Mouse (Mus musculus) frontal cortex, adult 2 months (tissue): ENCODE measurements around the gene Tapbp. TPM values are rescaled to one million over a fixed set of nuclear protein-coding genes. Genes with fewer than 3 reads are reported as not detected.
"Not testable (repeated sequence)": the region's sequence is repeated elsewhere in the genome, so short reads cannot be mapped to it uniquely, and the experiment has no call there.

Experiments
- DNase-seq, 2 experiments: peaks; one replicate each; pipeline ENCODE4 v3.0.0; 2022; ENCODE audit warnings: low spot score in 1 of 2; ENCODE audit errors: extremely low spot score in 1 of 2
- polyA plus RNA-seq: library from polyadenylated mRNA; depleted of rRNA; stranded (reverse); fragments of >200 nt; gene quantifications from 2 replicates; pipeline ENCODE4 v1.2.3, GENCODE M21; 2012

Gene Tapbp
- polyA plus RNA-seq, 1 experiment = 28.5 TPM

DNA sequence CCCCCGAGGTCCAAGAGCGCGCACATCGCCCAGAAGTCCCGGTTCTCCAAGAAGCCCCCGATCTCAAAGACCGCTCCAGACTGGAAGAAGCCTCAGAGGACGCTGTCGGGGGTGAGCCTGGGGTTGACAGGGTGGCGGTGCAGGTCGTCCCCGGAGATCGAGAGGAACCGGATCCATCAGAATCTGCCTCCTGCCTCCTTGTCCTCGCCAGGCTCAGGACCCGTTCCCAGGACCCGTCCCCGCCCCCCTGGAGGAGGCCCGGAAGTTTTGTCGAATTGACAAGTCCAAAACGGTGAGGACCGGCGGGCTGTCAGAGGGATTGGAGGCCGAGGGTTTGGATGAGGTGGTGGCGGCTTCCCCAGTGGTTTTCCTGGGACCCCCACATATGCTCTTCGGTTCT lies 25.3 kb downstream of the Tapbp start:
- DNase-seq = no peak

DNA sequence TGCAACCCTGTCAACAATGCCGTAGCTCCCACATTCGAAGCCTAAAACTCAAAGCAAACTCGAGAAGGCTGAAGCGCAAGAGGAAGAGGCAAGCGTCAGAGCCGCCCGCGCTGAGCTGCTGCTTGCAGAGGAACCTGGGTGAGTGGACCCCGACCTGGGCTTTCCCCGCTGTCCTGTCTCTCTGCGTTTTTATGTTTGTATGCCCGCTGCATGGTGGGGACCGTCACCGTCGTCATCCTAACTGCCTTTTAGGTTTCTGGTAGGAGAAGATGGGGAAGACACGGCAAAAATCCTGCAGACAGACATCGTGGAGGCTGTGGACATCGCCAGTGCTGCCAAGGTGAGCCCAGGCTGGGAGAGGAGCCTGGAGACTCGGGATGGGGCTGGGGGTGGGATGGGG lies 25.7 kb downstream of the Tapbp start:
- DNase-seq = no peak

DNA sequence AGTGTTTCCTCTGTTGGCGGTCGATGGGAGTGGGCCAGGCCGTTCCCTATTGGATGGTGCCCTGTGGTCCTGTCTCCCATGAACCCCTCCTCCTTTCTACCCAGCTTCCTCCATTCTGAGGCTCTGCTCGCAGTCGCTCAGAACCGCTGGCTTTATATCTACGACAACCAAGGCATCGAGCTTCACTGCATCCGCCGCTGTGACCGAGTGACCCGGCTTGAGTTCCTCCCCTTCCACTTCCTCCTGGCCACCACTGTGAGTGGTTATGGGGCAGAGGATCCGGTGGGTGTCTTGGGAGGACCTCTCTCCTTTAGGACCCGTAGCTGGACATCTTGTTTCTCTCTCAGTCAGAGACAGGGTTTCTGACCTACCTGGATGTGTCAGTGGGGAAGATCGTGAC lies 27.8 kb downstream of the Tapbp start:
- no peak for DNase-seq

DNA sequence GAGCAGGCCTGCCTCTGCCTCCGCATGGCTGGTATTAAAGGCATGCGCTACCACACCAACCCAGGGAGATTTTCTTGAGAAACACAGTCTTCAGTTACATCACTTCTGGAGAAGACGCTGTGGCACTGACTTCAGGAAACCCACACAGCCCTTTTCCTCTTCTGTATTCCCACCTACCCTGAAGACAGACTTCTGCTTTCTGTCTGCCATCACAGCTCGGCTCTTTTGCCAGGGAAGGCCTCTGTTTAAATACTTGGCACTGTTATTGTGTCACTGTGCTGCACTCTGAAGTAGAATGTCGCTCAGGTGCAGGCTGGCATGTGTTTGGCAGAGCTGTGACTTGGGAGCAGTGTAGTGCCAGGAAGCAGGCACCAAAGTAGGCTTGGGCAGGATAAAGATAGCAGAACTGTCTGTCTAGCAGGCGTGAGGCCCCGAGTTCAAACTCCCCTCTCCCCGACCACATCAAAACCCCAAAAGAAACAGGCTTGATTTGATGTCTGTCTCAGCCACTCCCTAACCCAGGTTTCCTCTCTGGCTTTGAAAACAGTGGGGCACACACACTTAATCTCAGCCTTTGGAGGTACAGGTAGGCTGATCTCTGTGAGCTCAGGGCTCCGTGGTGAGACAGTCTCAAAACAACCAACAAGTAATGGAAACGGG lies 31.9 kb downstream of the Tapbp start:
- DNase-seq = peak in 1 of 2 experiments; percentile 31

DNA sequence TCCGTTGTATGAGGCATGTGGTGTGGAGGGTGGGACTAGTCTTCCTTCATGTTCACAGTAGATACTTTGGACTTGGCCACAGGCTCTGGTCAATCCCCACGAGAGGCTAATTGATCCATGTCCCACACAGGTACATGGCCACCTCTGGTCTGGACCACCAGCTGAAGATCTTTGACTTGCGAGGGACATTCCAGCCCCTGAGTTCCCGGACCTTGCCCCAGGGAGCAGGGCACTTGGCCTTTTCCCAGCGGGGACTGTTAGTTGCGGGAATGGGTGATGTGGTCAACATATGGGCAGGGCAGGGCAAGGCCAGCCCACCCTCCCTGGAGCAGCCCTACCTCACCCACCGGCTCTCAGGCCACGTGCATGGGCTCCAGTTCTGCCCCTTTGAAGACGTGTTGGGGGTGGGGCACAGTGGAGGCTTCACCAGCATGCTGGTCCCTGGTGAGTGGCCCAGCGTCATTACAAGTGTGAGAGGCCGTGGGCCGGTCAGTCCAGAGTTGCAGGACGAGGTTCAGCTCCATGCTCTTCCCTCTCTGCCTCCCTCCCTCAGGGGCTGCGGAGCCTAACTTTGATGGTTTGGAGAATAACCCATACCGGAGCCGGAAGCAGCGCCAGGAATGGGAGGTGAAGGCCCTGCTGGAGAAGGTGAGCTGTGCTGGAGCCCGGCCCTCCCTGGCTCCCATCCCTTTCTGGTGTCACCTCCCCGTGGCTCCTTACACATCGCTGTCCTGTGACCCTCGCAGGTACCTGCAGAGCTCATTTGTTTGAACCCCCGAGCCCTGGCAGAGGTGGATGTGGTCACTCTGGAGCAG lies 32.6 kb downstream of the Tapbp start:
- no peak for DNase-seq

DNA sequence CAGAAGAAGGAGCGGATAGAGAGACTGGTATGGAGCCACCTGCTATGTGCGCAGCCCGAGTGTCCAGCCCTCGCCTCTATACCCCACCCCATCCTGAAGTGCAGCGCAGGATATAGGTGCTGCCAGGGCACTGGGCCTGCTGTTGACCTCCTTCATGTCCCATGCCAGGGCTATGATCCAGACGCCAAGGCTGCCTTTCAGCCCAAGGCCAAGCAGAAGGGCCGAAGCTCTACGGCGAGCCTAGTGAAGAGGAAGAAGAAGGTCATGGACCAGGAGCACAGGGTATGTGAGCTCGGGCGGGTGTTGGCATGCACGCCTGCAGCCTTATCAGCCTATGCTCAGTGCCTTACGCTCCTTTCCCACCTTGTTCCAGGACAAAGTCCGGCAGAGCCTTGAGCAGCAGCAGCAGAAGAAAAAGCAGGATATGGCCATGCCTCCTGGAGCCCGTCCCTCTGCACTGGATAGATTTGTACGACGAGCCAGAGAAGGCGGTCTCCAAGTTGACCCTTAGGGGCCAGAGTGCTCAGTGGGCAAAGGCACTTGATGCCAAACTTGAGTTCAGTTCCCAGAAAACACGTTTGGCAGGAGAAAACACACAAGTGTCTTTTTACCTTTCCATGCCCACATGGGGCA lies 33.3 kb downstream of the Tapbp start:
- DNase-seq = no peak

DNA sequence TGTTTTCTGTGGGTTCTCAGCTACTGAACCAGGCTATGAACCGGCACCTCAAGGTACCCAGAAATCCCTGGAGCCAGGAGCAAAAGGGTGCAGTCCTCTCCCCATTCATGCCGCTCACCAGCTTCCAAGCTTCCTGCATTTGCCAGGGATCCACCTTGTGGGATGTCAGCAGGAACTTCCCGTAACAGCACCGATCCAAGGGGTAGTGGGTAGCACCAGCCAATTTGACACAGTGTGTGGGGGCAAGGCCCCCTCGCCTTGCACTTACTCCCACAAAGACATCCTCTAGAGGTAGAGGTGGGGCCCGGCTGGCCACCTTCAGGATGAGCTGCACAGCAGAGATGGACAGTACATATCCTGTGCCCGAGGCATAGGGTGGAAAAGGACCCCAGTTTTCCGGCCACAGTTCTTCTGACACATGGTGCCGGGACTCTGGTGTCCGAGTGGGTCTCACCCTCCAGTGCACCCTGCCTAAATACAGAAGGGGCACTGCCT lies 34.5 kb downstream of the Tapbp start:
- DNase-seq = no peak

DNA sequence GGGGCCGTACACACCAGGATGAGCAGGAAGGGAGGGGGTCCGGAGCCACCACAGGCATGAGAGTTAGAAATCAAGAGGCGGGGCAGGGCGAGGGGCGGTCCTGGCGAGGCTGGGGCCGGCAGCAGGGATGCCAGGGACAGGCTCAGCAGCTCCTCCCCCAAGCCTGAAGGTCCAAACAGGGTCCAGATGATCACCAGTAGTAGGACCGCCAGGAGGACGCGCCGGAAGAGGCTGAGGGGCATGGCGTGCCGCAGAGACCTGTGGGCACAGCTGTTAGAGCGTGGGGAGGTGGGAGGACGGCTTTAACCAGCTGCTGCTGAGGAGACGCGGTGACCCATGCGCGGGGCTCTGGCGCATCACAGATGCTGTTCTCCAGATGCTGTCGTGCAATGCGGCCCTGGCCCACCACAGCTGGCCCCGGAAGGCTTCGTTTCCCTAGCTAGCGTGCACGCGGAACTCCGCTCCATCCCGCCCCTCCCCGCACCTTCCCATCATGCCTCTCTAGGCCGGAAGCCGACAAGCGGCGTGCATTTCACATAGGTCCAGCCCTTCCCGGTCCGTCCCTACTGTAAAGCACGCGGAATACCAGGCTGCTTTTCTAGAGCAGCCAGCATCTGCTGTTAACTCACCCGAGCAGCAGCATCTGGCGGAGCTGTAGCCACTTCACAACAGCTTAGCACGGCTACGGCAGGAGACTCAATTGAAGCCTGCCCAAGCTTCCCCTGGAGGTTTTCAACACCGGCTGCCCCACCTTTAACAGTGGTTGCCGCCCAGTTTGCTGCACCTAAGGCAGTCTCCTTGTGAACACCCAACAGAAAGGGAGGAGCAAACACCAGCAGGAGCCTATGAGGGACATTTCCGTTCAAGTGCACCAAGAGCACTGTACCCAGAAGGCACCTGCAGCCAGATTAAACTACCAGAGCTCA lies 35.6 kb downstream of the Tapbp start, which contains the start of gene B3galt4:
Gene B3galt4, minus strand, starts transcription at position 468 of the 926 bp plus-strand sequence.
- DNase-seq = peak in 1 of 2 experiments; percentile 82

DNA sequence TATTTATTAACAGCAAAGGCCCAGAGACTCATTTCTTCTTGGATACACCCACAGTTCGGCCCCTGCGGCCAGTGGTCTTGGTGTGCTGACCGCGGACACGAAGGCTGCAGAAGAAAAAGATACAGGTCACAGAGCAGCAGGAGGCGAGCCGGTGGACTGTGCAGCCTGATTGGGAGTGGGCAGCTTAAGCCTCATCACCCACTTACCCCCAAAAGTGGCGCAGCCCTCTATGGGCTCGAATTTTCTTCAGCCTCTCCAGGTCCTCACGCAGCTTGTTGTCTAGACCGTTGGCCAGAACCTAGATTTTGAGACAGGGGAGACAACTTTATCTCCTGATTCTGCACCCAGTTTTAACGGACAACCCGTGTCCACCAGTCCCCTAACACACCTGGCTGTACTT lies 36.3 kb downstream of the Tapbp start:
- DNase-seq = not testable (repeated sequence)

DNA sequence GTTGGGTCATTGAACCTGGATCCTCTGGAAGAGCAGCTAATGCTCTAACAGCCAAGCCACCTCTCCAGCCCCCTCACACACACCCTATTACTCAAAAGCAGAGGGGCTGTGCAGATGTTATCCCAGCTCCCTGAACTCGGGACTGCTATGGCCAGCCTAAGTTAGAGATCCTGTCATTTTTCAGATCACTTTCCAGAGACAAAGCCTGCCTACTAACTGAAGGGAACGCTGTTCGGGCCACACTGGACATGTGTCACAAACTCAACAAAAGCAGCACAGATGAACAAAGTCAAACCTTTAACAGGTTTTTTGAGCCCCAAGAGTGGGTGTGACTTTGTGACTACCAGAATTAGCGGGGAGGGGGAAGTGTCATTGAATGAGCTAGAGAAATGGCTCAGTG lies 37.2 kb downstream of the Tapbp start:
- no peak for DNase-seq

DNA sequence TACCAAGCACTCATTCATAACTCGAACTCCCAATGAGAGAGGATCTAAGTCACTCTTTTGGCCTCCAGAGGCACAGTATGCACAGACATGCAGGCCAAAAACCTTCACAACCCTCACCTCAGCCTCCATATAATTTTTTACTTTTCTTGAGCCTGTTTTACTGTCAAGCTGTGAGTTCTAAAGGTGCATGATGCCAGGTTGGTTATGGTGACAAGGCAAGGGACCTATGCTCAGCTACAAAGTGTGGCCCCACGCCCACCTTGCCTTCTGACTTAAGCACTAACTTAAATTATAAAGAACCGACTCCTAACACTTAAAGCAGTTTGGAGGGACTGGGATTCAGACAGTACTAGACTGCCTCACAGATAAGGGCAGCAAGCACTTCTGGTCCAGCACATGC lies 37.6 kb downstream of the Tapbp start:
- DNase-seq = no peak

DNA sequence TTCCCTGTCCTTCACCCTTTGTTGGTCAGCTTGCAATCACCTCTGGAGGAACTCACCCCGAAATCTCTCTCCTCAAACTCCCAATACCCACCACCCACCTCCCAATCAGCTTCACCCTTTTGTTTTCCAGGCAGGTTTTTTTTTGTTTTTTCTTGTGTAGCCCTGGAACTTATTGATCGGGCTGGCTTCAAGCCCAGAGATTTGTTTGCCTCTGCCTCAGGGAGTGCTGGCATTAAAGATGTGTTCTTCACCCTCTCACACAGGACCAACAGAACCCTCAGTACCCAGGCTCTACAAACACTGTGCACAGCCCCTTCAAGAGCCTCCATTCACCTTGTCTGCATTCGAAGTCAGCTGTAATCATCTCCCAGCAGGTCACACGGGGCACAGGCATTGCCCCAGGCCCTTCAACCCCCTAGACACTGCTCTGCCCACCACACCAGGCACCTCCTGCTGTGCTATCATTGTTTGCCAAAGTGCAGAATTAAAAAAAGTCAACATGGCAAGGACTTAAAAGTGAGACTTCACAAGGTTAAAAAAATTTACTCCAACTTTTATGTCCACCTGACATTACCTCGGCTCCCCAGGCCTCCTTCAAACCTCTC lies 38.4 kb downstream of the Tapbp start:
- no peak for DNase-seq

DNA sequence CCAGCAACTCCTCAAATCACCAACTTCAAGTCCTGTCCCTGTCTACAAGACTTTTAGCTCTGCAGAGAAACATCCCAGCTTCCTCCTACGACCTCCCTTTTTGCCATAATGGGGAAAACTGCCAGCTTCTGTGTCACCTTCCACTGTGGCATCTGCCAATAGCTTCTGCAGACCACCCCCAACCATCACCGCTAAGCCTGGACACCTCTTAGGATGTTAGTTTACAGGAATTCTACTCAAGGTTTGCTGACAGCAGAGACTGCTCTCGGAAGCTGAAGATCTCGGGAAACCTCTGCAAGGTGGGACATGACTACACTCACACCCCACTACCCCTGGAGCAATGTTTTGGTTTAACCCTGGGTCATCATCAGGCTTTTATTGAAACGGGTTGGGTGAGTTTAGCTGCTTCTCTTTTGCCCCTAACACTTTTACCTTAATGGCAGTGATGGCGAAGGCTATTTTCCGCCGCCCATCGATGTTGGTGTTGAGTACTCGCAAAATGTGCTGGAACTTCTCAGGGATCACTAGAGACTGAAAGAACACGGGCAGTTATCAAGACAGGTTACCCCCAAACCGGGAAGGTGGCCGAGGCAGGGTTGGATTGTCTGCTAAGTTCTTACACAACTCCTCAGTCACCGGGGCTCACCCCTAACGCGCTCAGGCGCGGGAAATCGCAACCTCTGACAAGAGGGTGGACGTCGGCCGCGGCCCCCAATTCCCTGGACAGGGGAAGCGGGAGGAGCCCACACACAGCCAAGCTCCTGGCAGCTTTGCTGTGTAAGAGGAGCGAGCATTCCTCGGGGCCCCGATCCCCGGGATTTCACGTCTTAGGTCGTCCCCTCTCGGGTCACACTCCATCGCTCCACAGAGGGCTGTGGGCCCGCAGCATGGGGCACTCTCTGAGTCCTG lies 39.2 kb downstream of the Tapbp start:
- DNase-seq = peak in 1 of 2 experiments; percentile 37

DNA sequence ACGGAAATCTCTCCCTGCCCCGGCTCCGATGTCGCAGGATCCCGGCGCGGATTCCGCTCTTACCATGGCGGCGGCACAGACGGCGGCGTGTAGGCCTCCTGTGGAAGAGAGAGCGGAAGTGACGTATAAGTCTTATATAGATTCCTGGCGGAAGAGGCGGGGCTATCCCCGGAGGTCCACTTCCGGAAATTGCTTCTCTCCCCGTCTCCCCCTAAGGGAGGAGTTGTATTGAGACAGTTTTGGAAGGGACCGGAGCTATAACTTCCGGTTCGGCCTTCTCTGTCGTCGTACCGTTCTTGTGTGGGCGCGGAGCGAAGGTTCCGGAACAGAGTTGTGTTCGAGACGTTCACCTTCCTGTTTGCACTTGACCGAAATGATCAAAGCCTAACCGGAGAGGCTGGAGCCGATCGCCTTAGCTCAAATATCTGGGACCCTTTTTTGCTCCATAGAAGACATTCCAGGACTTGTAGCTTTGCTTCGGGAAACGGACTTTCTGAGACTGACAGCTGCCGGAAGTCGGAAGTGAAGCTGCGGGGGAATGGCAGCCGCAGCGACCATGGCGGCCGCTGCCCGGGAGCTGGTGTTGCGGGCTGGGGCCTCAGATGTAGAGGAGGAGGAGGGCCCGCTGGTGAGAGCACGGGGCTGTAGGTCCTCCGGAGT lies 40.0 kb downstream of the Tapbp start, which contains the start of the genes Vps52 and Rps18:
Gene Vps52, plus strand, starts transcription at position 258 of the 660 bp plus-strand sequence.
Gene Rps18, minus strand, starts transcription at position 447 of the 660 bp plus-strand sequence.
- DNase-seq = peak; percentile 94 to 99

DNA sequence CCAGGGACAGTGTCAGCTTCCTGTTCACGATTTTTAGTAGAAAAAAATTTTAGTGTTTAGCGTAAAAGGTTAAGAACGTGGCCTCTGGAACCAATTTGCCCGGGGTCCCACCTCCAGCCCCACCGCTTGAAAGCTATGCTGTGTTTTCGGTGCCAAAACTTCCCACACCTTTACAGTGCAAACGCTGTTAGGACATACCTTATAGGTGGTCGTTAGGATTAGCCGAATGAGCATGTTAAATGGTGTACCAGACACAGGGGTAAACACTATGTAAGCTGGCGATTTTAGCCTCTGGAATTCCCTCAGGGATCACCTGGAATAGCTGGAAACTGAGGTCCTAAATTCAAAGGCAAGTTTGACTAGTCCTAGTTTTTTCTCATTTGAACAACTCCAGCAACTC lies 40.6 kb downstream of the Tapbp start:
- no peak for DNase-seq

DNA sequence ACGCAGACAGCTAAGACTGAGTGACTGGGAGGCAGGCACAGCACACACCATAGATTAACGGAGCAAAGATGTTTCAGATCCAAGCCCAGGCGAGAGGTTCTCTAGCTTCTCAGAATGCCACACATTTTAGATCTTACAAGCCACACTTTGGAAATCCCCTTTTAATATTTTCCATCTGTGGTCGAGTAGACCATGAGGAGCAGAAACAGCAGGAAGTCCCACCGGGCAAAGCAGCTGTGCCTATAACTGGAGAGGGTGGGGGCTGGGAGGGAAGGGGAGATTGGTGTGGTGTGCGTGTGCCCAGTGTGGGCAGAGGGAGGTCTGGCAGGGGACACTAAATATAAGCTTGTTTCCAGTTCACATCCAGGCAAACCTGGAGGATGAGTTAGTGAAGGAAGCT lies 41.8 kb downstream of the Tapbp start:
- DNase-seq = no peak

DNA sequence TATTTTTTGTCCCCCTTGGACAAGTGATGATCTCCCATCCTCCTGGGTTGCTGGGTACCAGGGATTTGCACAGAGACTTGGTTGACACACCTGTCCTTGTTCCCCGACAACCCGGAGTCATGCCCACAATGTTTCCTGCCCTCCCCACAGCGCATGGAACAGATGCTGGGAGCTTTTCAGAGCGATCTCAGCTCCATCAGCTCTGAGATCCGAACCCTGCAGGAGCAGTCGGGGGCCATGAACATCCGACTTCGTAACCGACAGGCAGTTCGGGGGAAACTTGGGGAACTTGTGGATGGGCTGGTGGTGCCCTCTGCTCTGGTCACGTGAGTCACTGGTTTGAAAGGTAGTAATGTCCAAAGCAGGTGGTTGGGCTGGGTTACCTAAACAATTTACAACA lies 42.8 kb downstream of the Tapbp start:
- DNase-seq = no peak

DNA sequence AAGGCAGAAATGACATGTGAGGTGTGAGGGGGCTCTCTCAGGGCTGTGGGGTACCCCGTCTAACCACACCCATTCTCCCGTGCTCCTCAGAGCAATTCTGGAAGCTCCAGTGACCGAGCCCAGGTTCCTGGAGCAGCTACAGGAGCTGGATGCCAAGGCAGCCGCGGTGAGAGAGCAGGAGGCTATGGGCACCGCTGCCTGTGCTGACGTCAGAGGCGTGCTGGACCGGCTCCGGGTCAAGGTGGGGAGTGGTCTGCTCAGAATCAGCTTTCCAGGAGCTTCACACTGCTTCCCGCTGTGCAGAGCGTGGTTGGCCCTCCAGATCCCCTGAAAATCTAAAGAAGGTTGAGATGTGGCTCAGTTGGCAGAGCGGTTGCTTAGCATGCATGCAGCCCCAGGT lies 43.4 kb downstream of the Tapbp start:
- DNase-seq = no peak
